Mouse (Mus musculus): ENCODE data around the gene Arhgef18. TPM values are rescaled to one million over a fixed set of nuclear protein-coding genes. Genes with fewer than 3 reads are reported as not detected.

Arhgef18 gene
- polyA plus RNA-seq, 1 experiment: 67.7 TPM

- H3K27me3 ChIP-seq (ENCODE audit: control insufficient read depth, insufficient read depth, low read length, poor library complexity, severe bottlenecking): no peaks in the 10 kb centered on the region
- H3K4me3 ChIP-seq (ENCODE audit: low read depth, low read length): peak overlapping the region; percentile 74
- H3K36me3 ChIP-seq (ENCODE audit: control insufficient read depth, insufficient read depth, low read length, poor library complexity, severe bottlenecking): peaks cover 3% of the 10 kb centered on the region; the same call in 1 of the 2 replicates
- no peak for TF ChIP-seq POLR2A (IDR thresholded peaks at IDR 0.05; ENCODE audit: insufficient read depth, low read length)
- TF ChIP-seq EP300 (IDR thresholded peaks at IDR 0.05; ENCODE audit: insufficient read depth, low read depth, low read length): no peak
- no peak for TF ChIP-seq CTCF (IDR thresholded peaks at IDR 0.05; ENCODE audit: low read depth, low read length)
- peak overlapping the region; percentile 82 for H3K9ac ChIP-seq (ENCODE audit: low read depth, poor library complexity, severe bottlenecking)
- H3K9me3 ChIP-seq (replicated peaks; ENCODE audit: control insufficient read depth, insufficient read depth, low read length, poor library complexity, severe bottlenecking): no peaks in the 10 kb centered on the region
- peak overlapping the region; percentile 66 for H3K27ac ChIP-seq (ENCODE audit: insufficient read depth, low read length)
- no peaks in the 10 kb centered on the region for H3K4me1 ChIP-seq (ENCODE audit: control insufficient read depth, insufficient read depth, low read length)
Observed at GRCm38 (mm10) chr8:3499751-3500150, 106.9 kb downstream of the Arhgef18 start.

- no peaks in the 10 kb centered on the region for H3K9me3 ChIP-seq (replicated peaks; ENCODE audit: control insufficient read depth, insufficient read depth, low read length, poor library complexity, severe bottlenecking)
- peak within 1 kb of the TSS; percentile 89 for H3K9ac ChIP-seq (ENCODE audit: low read depth, poor library complexity, severe bottlenecking)
- TF ChIP-seq EP300 (IDR thresholded peaks at IDR 0.05; ENCODE audit: insufficient read depth, low read depth, low read length) (peak; percentile 62; the same call in 1 of the 2 replicates), POLR2A (IDR thresholded peaks at IDR 0.05; ENCODE audit: insufficient read depth, low read length) (peak; percentile 86), CTCF (IDR thresholded peaks at IDR 0.05; ENCODE audit: low read depth, low read length) (no peak)
- peaks cover 4% of the 10 kb centered on the region; the same call in 1 of the 2 replicates for H3K36me3 ChIP-seq (ENCODE audit: control insufficient read depth, insufficient read depth, low read length, poor library complexity, severe bottlenecking)
- peak within 1 kb of the TSS; percentile 66 for H3K27ac ChIP-seq (ENCODE audit: insufficient read depth, low read length)
- no peaks in the 10 kb centered on the region for H3K4me1 ChIP-seq (ENCODE audit: control insufficient read depth, insufficient read depth, low read length)
- H3K27me3 ChIP-seq (ENCODE audit: control insufficient read depth, insufficient read depth, low read length, poor library complexity, severe bottlenecking): no peaks in the 10 kb centered on the region
- H3K4me3 ChIP-seq (ENCODE audit: low read depth, low read length): peak within 1 kb of the TSS; percentile 93
Observed at GRCm38 (mm10) chr8:3500235-3501090, 107.7 kb downstream of the Arhgef18 start, which contains the start of gene Mcoln1. TSS of gene Mcoln1 (plus strand) at chr8:3500457.

GRCm38 (mm10) chr8:3502217-3502616 is 109.4 kb downstream of the Arhgef18 start:
- TF ChIP-seq POLR2A (IDR thresholded peaks at IDR 0.05; ENCODE audit: insufficient read depth, low read length) (no peak), EP300 (IDR thresholded peaks at IDR 0.05; ENCODE audit: insufficient read depth, low read depth, low read length) (no peak), CTCF (IDR thresholded peaks at IDR 0.05; ENCODE audit: low read depth, low read length) (no peak)
- Histone ChIP-seq H3K4me1 (ENCODE audit: control insufficient read depth, insufficient read depth, low read length) (no peaks in the 10 kb centered on the region), H3K9me3 (replicated peaks; ENCODE audit: control insufficient read depth, insufficient read depth, low read length, poor library complexity, severe bottlenecking) (no peaks in the 10 kb centered on the region), H3K27ac (ENCODE audit: insufficient read depth, low read length) (no peak overlapping the region), H3K27me3 (ENCODE audit: control insufficient read depth, insufficient read depth, low read length, poor library complexity, severe bottlenecking) (no peaks in the 10 kb centered on the region), H3K9ac (ENCODE audit: low read depth, poor library complexity, severe bottlenecking) (no peak overlapping the region), H3K4me3 (ENCODE audit: low read depth, low read length) (no peak overlapping the region), H3K36me3 (ENCODE audit: control insufficient read depth, insufficient read depth, low read length, poor library complexity, severe bottlenecking) (peaks cover 20% of the 10 kb centered on the region)

Other genes with a start within 250 kb of the Arhgef18 start
- gene Insr, start 113.4 kb upstream of the Arhgef18 start, polyA plus RNA-seq (2011; ENCODE audit: insufficient read depth, insufficient read length, low read depth, missing spikeins): 30.9 and 31.7 TPM in 2 replicates
- not detected in 2 replicates for gene A430078G23Rik, start 39.6 kb upstream of the Arhgef18 start, polyA plus RNA-seq (2011; ENCODE audit: insufficient read depth, insufficient read length, low read depth, missing spikeins)
- 4.6 and 6.7 TPM in 2 replicates for gene Pex11g, start 74.7 kb downstream of the Arhgef18 start, polyA plus RNA-seq (2011; ENCODE audit: insufficient read depth, insufficient read length, low read depth, missing spikeins)
- 0.39 and 0.44 TPM in 2 replicates for gene Tex45, start 77.9 kb downstream of the Arhgef18 start, polyA plus RNA-seq (2011; ENCODE audit: insufficient read depth, insufficient read length, low read depth, missing spikeins)
- gene Zfp358, start 100.1 kb downstream of the Arhgef18 start, polyA plus RNA-seq (2011; ENCODE audit: insufficient read depth, insufficient read length, low read depth, missing spikeins): 15.5 and 17.7 TPM in 2 replicates
- 62.0 and 62.3 TPM in 2 replicates for gene Mcoln1, start 107.5 kb downstream of the Arhgef18 start, polyA plus RNA-seq (2011; ENCODE audit: insufficient read depth, insufficient read length, low read depth, missing spikeins)
- gene Pnpla6, start 122.4 kb downstream of the Arhgef18 start, polyA plus RNA-seq (2011; ENCODE audit: insufficient read depth, insufficient read length, low read depth, missing spikeins): 46.6 and 47.5 TPM in 2 replicates
- 22.8 and 24.0 TPM in 2 replicates for gene C330021F23Rik, start 175.0 kb downstream of the Arhgef18 start, polyA plus RNA-seq (2011; ENCODE audit: insufficient read depth, insufficient read length, low read depth, missing spikeins)
- gene Camsap3, start 194.3 kb downstream of the Arhgef18 start, polyA plus RNA-seq (2011; ENCODE audit: insufficient read depth, insufficient read length, low read depth, missing spikeins): 68.9 and 69.1 TPM in 2 replicates
- 57.8 and 65.8 TPM in 2 replicates for gene Xab2, start 228.3 kb downstream of the Arhgef18 start, polyA plus RNA-seq (2011; ENCODE audit: insufficient read depth, insufficient read length, low read depth, missing spikeins)
- gene Pet100, start 228.5 kb downstream of the Arhgef18 start, polyA plus RNA-seq (2011; ENCODE audit: insufficient read depth, insufficient read length, low read depth, missing spikeins): 93.4 and 100 TPM in 2 replicates
- gene Pcp2, start 232.5 kb downstream of the Arhgef18 start, polyA plus RNA-seq (2011; ENCODE audit: insufficient read depth, insufficient read length, low read depth, missing spikeins): not detected in 2 replicates
- gene Stxbp2, start 237.9 kb downstream of the Arhgef18 start, polyA plus RNA-seq (2011; ENCODE audit: insufficient read depth, insufficient read length, low read depth, missing spikeins): 125 and 145 TPM in 2 replicates